Mouse (Mus musculus) granulocyte monocyte progenitor cell, adult 5-6 weeks (primary cell): ENCODE results near the gene Litaf. TPM values are rescaled to one million over a fixed set of nuclear protein-coding genes. Genes with fewer than 3 reads are reported as not detected.
A peak's percentile ranks its signal among the peaks of the same experiment; 100 is the strongest.

Experiments
- ATAC-seq: replicated peaks from 2 replicates; pipeline ENCODE4 v1.8.0; 2016; ENCODE audit warnings: mild to moderate bottlenecking, moderate TSS enrichment, inconsistent platforms; ENCODE audit not compliant: poor library complexity, severe bottlenecking
- total RNA-seq, 2 experiments: library from RNA; stranded (forward) in 1 of 2; stranded (reverse) in 1 of 2; fragments of 200-712, 200-1000 nt in 1 of 2; fragments of >200 nt in 1 of 2; fragmentation: Nextera tagmentation in 1 of 2; gene quantifications; 2 replicates each; pipeline ENCODE4 v1.2.3; 2014 to 2017

Gene Litaf
- 46.4 and 48.0 TPM in 2 replicates for total RNA-seq (2014; fragmentation: Nextera tagmentation)
- total RNA-seq (2017) = 27.4 and 33.4 TPM in 2 replicates

- peak; percentile 88 for ATAC-seq
Measured at GRCm38 (mm10) chr16:11066029-11066832, at the start of gene Litaf. Gene Litaf (minus strand): TSS chr16:11066157.

- ATAC-seq = peak; percentile 35; the same call in 1 of the 2 replicates
Measured at GRCm38 (mm10) chr16:11109198-11109740, 43.3 kb upstream of the Litaf start.

- no peak for ATAC-seq
Measured at GRCm38 (mm10) chr16:11104905-11105304, 38.9 kb upstream of the Litaf start.

GRCm38 (mm10) chr16:11097301-11097700 lies 31.3 kb upstream of the Litaf start:
- no peak for ATAC-seq

- ATAC-seq = no peak
Measured at GRCm38 (mm10) chr16:11093717-11094386, 27.9 kb upstream of the Litaf start.

- no peak for ATAC-seq
Measured at GRCm38 (mm10) chr16:11092523-11092922, 26.6 kb upstream of the Litaf start.

GRCm38 (mm10) chr16:11092061-11092460 lies 26.1 kb upstream of the Litaf start:
- ATAC-seq = no peak

GRCm38 (mm10) chr16:11090836-11091570 lies 25.0 kb upstream of the Litaf start:
- ATAC-seq = no peak

GRCm38 (mm10) chr16:11086856-11087588 lies 21.1 kb upstream of the Litaf start:
- ATAC-seq = no peak

- ATAC-seq = no peak
Measured at GRCm38 (mm10) chr16:11086299-11086698, 20.3 kb upstream of the Litaf start.

- ATAC-seq = no peak
Measured at GRCm38 (mm10) chr16:11084181-11084580, 18.2 kb upstream of the Litaf start.

- ATAC-seq = no peak
Measured at GRCm38 (mm10) chr16:11078216-11078869, 12.4 kb upstream of the Litaf start.

- ATAC-seq = no peak
Measured at GRCm38 (mm10) chr16:11077601-11078201, 11.7 kb upstream of the Litaf start.

GRCm38 (mm10) chr16:11073060-11073459 lies 7.1 kb upstream of the Litaf start:
- no peak for ATAC-seq

GRCm38 (mm10) chr16:11072454-11072853 lies 6.5 kb upstream of the Litaf start:
- ATAC-seq = no peak

- peak; percentile 33; the same call in 1 of the 2 replicates for ATAC-seq
Measured at GRCm38 (mm10) chr16:11071887-11072286, 5.9 kb upstream of the Litaf start.

GRCm38 (mm10) chr16:11071176-11071575 lies 5.2 kb upstream of the Litaf start:
- no peak for ATAC-seq

GRCm38 (mm10) chr16:11069710-11070420 lies 3.9 kb upstream of the Litaf start:
- peak; percentile 30 for ATAC-seq
